Mouse (Mus musculus) fibroblast of lung, adult 2 months (primary cell): ENCODE results near the gene Lgr4.

Source experiments
- DNase-seq: peaks from one replicate; pipeline ENCODE4 v3.0.0-alpha.2; 2011; ENCODE audit warnings: low read depth

Lgr4 gene

DNA sequence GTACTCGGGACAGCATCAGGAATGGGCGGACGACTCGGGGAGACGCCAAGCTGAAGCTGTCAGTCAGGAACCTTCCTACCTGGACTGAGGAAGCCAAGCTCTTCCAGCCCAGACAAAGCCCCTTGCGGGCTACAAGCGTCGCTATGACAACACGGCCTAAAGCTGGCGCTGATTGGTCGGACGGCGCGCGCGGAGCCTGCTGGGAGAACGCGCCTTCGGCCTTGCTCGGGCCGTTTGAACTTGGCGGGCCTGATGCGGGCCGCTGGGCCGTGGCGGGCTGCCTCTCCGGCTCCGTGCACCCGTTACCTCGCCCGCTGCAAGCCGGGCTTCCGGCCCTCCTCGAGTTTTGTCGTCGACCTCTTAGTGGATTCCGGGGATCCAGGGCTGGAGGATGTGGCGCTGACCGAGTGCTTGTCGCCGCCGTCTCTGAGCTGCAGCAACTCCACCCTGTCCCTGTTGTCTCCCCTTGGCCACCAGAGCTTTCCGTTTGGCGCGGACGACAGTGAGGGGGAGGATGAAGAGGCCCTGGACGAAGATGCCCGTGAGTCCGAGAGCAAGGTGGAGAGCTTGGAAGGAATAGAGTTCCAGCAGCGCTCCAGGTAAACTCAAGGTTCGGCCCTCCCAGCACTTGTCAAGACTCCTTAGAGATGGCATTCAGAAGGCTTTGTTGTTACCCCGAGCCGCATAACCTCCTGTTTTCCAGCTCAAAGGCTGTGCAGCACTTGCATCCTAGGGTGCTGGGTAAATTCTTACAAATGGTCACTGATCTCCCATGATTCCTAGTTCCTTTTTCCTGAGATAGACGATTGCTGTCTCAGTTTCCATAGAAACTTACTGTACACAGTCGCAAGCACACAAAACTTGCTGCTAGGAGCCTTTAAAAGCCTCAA lies 100.4 kb downstream of the Lgr4 start, which contains the start of gene Ccdc34:
Gene Ccdc34 (plus strand): TSS at position 202 of the 890 bp plus-strand sequence.
- DNase-seq, result peak; percentile 80

DNA sequence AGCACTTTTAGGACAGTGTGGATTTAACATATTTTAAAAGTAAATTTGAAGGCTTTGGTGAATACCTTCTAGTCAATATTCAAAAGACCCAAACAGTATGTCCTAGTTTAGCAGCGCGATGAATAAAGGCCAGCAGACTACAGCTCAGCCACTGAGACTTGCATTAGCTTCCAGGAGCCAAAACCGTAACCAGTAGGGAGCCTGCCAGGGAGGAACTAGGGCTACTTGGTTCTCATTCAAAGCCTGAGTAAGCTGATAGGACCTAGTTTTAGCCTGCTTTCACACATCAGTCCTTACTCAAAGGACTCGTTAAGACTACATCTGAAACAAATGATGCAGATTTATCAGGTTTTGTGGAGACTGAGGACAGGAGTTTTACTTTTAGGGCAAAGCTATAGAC lies 102.2 kb downstream of the Lgr4 start:
- no peak for DNase-seq

- no peak for DNase-seq
Observed at GRCm38 (mm10) chr2:110020430-110020829, 103.0 kb downstream of the Lgr4 start.

- no peak for DNase-seq
Observed at GRCm38 (mm10) chr2:110036265-110036664, 118.8 kb downstream of the Lgr4 start.

DNA sequence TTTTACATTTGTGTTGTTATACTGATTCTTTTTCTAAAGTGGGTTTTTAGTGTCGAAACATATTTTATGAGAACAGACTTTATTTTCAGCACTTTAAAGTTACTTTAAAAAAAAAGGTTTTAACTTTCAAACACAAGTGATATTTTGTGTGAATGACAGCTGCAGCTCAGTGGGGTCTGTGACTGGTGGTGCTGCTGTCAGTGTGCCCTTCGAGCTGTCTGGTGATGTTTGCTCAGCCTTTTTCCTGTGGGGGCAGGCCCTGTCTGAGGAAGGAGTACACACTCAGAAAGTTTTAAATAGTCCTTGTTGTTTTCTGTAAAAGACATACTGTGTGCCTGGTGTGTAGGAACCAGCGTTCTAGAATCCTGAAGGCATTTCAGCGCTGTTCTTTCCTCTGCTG lies 119.2 kb downstream of the Lgr4 start:
- DNase-seq, result no peak

GRCm38 (mm10) chr2:110037221-110037620 lies 119.8 kb downstream of the Lgr4 start:
- DNase-seq, result no peak

DNA sequence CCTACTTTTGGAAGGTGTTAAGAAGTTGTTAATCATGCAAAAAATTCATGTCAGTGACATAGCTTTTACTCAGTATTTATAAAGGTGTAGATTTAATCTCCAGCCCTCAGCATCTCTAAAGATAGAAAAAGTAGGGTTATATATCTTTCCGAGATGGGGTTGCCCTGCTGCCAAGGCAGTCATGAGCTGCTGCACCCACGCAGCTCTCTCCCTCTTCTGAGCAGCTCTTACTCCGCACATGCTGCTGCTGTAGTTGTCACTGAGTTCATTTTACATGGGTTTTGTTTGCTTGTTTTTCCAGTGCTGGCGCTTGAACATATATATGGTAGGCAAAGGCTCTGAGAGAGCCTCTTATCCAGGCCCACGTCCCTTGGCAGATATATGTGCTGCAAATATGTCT lies 120.9 kb downstream of the Lgr4 start:
- DNase-seq, result no peak

- peak; percentile 10 for DNase-seq
Observed at GRCm38 (mm10) chr2:110042861-110043760, 125.7 kb downstream of the Lgr4 start.

- DNase-seq, result no peak
Observed at GRCm38 (mm10) chr2:110058424-110058823, 141.0 kb downstream of the Lgr4 start.

- DNase-seq, result no peak
Observed at GRCm38 (mm10) chr2:110063131-110063530, 145.7 kb downstream of the Lgr4 start.
